Mouse (Mus musculus) liver, embryonic 14.5 days (tissue): ENCODE measurements around the gene Zdhhc1. TPM values are rescaled to one million over a fixed set of nuclear protein-coding genes. Genes with fewer than 3 reads are reported as not detected.

Source experiments
- ATAC-seq: fragments of 200-750 bp; cut with Nextera tagmentation; 2 replicates; pipeline ENCODE4 v1.8.0; 2017; ENCODE audit warnings: moderate number of reproducible peaks, mild to moderate bottlenecking, moderate library complexity; ENCODE audit not compliant: insufficient read depth
- DNase-seq, 3 experiments: peaks; one replicate each; pipeline ENCODE4 v3.0.0-alpha.2; 2012 to 2013; ENCODE audit warnings: low read depth in 3 of 3, low spot score in 3 of 3
- H3K27ac ChIP-seq: fragments of 300-500 bp; sonication (generic); 2 replicates; pipeline ENCODE4 v1.5.1; 2014; ENCODE audit warnings: moderate library complexity, mild to moderate bottlenecking, control low read depth, inconsistent platforms
- H3K27me3 ChIP-seq: fragments of 300-500 bp; sonication (generic); 2 replicates; pipeline ENCODE4 v1.6.1; 2014; ENCODE audit warnings: mild to moderate bottlenecking, low read length, moderate library complexity; ENCODE audit not compliant: control insufficient read depth, insufficient read depth
- H3K36me3 ChIP-seq: fragments of 300-500 bp; sonication (generic); replicated peaks from 2 replicates; pipeline ENCODE4 v1.6.1; 2014; ENCODE audit warnings: low read depth; ENCODE audit not compliant: control insufficient read depth, insufficient read depth
- H3K4me1 ChIP-seq, 2 experiments: fragments of 200-500 bp in 1 of 2; fragments of 300-500 bp in 1 of 2; sonication (generic) in 1 of 2; replicated peaks; 2 replicates each; pipeline ENCODE4 v1.6.1; 2012 to 2014; ENCODE audit warnings: antibody characterized with exemption in 1 of 2, inconsistent platforms in 1 of 2, low read length in 1 of 2; ENCODE audit not compliant: control insufficient read depth in 2 of 2, insufficient read depth in 2 of 2
- H3K4me2 ChIP-seq: fragments of 300-500 bp; sonication (generic); 2 replicates; pipeline ENCODE4 v1.6.1; 2014; ENCODE audit warnings: low read depth, mild to moderate bottlenecking, control low read depth, moderate library complexity
- H3K4me3 ChIP-seq, 2 experiments: fragments of 200-500 bp in 1 of 2; fragments of 300-500 bp in 1 of 2; sonication (generic) in 1 of 2; 2 replicates each; pipeline ENCODE4 v1.5.1; 2012 to 2014; ENCODE audit warnings: low read depth in 2 of 2, low read length in 2 of 2, mild to moderate bottlenecking in 2 of 2, control low read depth in 1 of 2, inconsistent platforms in 1 of 2, moderate library complexity in 1 of 2; ENCODE audit not compliant: insufficient read depth in 1 of 2
- H3K9ac ChIP-seq: fragments of 300-500 bp; sonication (generic); replicated peaks from 2 replicates; pipeline ENCODE4 v1.6.1; 2014; ENCODE audit warnings: mild to moderate bottlenecking, control low read depth, moderate library complexity
- H3K9me3 ChIP-seq: fragments of 300-500 bp; sonication (generic); 2 replicates; pipeline ENCODE4 v1.6.1; 2016; ENCODE audit warnings: low read length, mixed read lengths; ENCODE audit not compliant: control insufficient read depth
- CTCF ChIP-seq: IDR thresholded peaks from 2 replicates; pipeline ENCODE4 v1.5.1; 2016; ENCODE audit warnings: antibody characterized with exemption, low read depth, control low read depth
- EP300 ChIP-seq: IDR thresholded peaks from 2 replicates; pipeline ENCODE4 v1.6.1; 2016; ENCODE audit warnings: antibody characterized with exemption, low read depth
- WGBS: fragments of 180-500 bp; shearing (Covaris S2); extraction: QIAGEN DNeasy Blood & Tissue Kit; methylation state at CpG from one replicate; pipeline ENCODE4 v1.1.7; 2014; ENCODE audit not compliant: insufficient replicate concordance; 5-methylcytosine and 5-hydroxymethylcytosine counted together
- polyA plus RNA-seq, 2 experiments: library from polyadenylated mRNA; depleted of rRNA in 1 of 2; stranded (reverse) in 1 of 2; unstranded in 1 of 2; fragments of >200 nt; fragmentation: Nextera tagmentation in 1 of 2; extraction: Ambion mirVana in 1 of 2; gene quantifications; 2 replicates each; pipeline versions ENCODE4 v1.2.1 to v1.2.3; 2012 to 2014

Gene Zdhhc1
- polyA plus RNA-seq, 2 experiments, result 0.90 to 2.2 TPM

- Histone ChIP-seq H3K36me3 (no peaks in the 10 kb centered on the region), H3K9me3 (no peaks in the 10 kb centered on the region), H3K27me3 (no peaks in the 10 kb centered on the region), H3K27ac (no peak overlapping the region), H3K4me3 (peak overlapping the region in 1 of 2 experiments; percentile 65; a peak in 1 of 4 replicates), H3K4me1 (peaks cover 0 to 18% of the 10 kb centered on the region in 2 experiments; a peak in 2 of 4 replicates), H3K9ac (no peak overlapping the region), H3K4me2 (peak overlapping the region; percentile 84)
- no peak for TF ChIP-seq CTCF
- no peak for TF ChIP-seq EP300
- WGBS, result 56% methylated on average over 17 of the region's 17 CpGs
- ATAC-seq (no peak), DNase-seq (no peak)
Measured at GRCm38 (mm10) chr8:105495350-105496302, 1.1 kb downstream of the Zdhhc1 start.

- H3K4me2 ChIP-seq, result no peak overlapping the region
- no peak overlapping the region for H3K27ac ChIP-seq
- H3K36me3 ChIP-seq, result no peaks in the 10 kb centered on the region
- 65% methylated on average over 3 of the region's 3 CpGs for WGBS
- TF ChIP-seq EP300 (no peak), CTCF (no peak)
- H3K9me3 ChIP-seq, result no peaks in the 10 kb centered on the region
- H3K27me3 ChIP-seq, result no peaks in the 10 kb centered on the region
- H3K4me1 ChIP-seq, result peaks cover 0 to 18% of the 10 kb centered on the region in 2 experiments; a peak in 2 of 4 replicates
- no peak for DNase-seq
- H3K9ac ChIP-seq, result no peak overlapping the region
- no peak for ATAC-seq
- H3K4me3 ChIP-seq, result no peak overlapping the region
Measured at GRCm38 (mm10) chr8:105494566-105494965, 2.1 kb downstream of the Zdhhc1 start.

- H3K4me2 ChIP-seq, result no peak overlapping the region
- ATAC-seq, result no peak
- TF ChIP-seq CTCF, result no peak
- no peak for TF ChIP-seq EP300
Measured at GRCm38 (mm10) chr8:105493495-105493894, 3.2 kb downstream of the Zdhhc1 start.

GRCm38 (mm10) chr8:105489281-105489680 lies 7.4 kb downstream of the Zdhhc1 start:
- 21% methylated on average over 1 of the region's 1 CpGs for WGBS
- no peak for TF ChIP-seq CTCF
- no peak for TF ChIP-seq EP300
- H3K27me3 ChIP-seq, result no peaks in the 10 kb centered on the region

More at GRCm38 (mm10) chr8:105493495-105493894, 3.2 kb downstream of the Zdhhc1 start:
- Histone ChIP-seq H3K9ac (no peak overlapping the region), H3K27me3 (no peaks in the 10 kb centered on the region), H3K36me3 (no peaks in the 10 kb centered on the region), H3K9me3 (no peaks in the 10 kb centered on the region), H3K4me3 (no peak overlapping the region), H3K4me1 (peaks cover 0 to 18% of the 10 kb centered on the region in 2 experiments; a peak in 2 of 4 replicates), H3K27ac (no peak overlapping the region)
- WGBS, result 63% methylated on average over 3 of the region's 3 CpGs
- no peak for DNase-seq

GRCm38 (mm10) chr8:105488082-105488481 lies 8.6 kb downstream of the Zdhhc1 start:
- H3K4me3 ChIP-seq, result no peak overlapping the region
- no peak for DNase-seq
- H3K27ac ChIP-seq, result no peak overlapping the region
- ATAC-seq, result no peak
- no peaks in the 10 kb centered on the region for H3K27me3 ChIP-seq
- H3K4me2 ChIP-seq, result no peak overlapping the region
- TF ChIP-seq CTCF (no peak), EP300 (no peak)
- 58% methylated on average over 3 of the region's 3 CpGs for WGBS
- no peak overlapping the region for H3K9ac ChIP-seq
- no peaks in the 10 kb centered on the region for H3K9me3 ChIP-seq
- no peaks in the 10 kb centered on the region for H3K36me3 ChIP-seq
- H3K4me1 ChIP-seq, result peaks cover 0 to 9% of the 10 kb centered on the region in 2 experiments; a peak in 2 of 4 replicates

More at GRCm38 (mm10) chr8:105489281-105489680, 7.4 kb downstream of the Zdhhc1 start:
- no peak overlapping the region for H3K9ac ChIP-seq
- peaks cover 0 to 9% of the 10 kb centered on the region in 2 experiments; a peak in 2 of 4 replicates for H3K4me1 ChIP-seq
- ATAC-seq (no peak), DNase-seq (no peak)
- H3K27ac ChIP-seq, result no peak overlapping the region
- H3K9me3 ChIP-seq, result no peaks in the 10 kb centered on the region
- H3K36me3 ChIP-seq, result no peaks in the 10 kb centered on the region
- H3K4me2 ChIP-seq, result no peak overlapping the region
- no peak overlapping the region for H3K4me3 ChIP-seq
